Mouse (Mus musculus) heart, postnatal 4 days (tissue): ENCODE measurements around the gene Cul1. TPM values are rescaled to one million over a fixed set of nuclear protein-coding genes. Genes with fewer than 3 reads are reported as not detected.

ENCODE experiments used
- DNase-seq: peaks from one replicate; pipeline ENCODE4 v3.0.0; 2021
- total RNA-seq, 2 experiments: library from RNA; stranded (reverse); gene quantifications; 2 replicates each; pipeline ENCODE4 v1.2.3; 2021

The Cul1 gene
- total RNA-seq, 2 experiments from 2014 or later: 89.4 to 94.8 TPM

- DNase-seq: no peak
These were observed 28.8 kb downstream of the Cul1 start for GRCm38 (mm10) chr6:47482027-47482426.

- DNase-seq: no peak
These were observed 41.4 kb downstream of the Cul1 start for GRCm38 (mm10) chr6:47494562-47494961.

- DNase-seq: no peak
These were observed 66.8 kb downstream of the Cul1 start for GRCm38 (mm10) chr6:47520030-47520429.

GRCm38 (mm10) chr6:47522431-47522830 lies 69.2 kb downstream of the Cul1 start:
- DNase-seq: peak; percentile 16

DNA sequence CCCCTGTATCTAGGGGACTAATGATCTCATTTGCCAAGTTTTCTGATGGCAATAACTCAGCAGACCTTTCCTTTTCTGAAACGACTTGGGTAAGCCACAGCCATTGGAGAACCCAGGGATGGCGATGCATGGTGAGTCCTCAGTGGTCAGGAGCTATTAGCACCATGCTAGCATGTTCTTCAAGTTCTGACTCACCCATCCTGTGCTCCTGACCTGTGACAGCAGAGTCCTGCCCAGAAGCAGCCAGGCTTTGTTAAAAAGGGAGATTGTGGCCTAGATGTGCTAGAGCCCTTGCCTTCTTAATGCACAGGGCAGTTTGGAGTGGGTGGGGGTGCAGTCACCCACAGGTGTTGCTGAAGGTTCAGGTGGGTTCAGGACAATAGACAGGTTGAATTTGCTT lies 71.8 kb downstream of the Cul1 start:
- DNase-seq: no peak

DNA sequence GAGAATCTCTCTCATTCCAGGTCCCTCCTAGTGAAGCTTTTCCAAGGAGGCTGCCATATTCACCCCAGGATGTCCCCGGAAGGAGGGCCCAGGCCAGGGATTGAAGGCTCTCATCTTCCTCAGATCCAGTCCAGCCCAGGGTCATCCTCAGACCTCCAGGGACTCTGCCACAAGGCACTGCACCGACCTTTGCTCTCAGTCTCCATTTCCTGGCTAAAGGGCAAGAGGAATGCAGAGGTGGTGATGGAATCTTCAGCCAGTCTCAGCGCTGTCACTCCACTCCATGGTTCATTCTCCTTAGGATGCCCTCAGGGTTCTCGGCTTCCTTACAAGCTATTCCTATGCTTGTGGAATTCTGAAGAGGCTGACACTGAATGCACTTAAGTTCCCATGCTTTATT lies 73.2 kb downstream of the Cul1 start:
- DNase-seq: no peak

GRCm38 (mm10) chr6:47527129-47527528 lies 73.9 kb downstream of the Cul1 start:
- no peak for DNase-seq

DNA sequence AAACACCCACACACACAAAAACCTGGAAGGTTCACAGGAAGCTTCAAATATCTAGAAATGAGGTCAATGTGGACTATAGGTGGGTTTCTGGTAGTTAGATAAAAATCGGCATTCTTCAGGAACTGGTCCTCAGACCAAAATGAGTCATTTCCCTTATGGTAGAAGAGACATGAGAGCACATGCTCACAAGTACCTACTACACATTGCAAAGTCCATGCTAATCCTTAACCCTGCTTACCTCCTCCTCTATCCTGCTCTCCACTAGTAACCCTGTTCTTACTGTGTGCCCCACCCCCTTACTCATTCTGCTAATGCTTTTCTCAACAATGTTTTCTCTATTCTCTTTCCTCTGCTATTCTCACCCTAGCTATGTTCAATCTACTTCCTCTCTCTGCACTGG lies 74.5 kb downstream of the Cul1 start:
- DNase-seq: no peak

DNA sequence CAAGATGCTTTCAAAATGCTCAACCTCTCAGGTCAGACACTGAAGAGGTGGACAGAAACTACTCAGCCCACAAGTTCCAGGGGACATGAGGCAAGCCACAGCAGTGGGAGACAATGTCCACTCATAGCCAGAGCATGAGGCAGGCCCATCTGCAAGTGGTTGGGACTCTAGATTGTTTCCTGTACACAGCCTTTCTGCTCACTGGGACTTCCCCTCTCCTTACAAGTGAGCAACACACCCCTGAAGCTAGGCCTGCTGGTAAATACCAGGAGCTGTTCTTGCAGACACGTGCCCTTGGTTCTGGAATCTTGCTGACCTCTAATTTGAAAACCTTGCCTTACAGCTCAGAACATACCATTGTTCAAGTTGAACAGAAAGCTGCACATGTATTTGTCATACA lies 79.3 kb downstream of the Cul1 start:
- DNase-seq: no peak

- DNase-seq: no peak
These were observed 82.1 kb downstream of the Cul1 start for GRCm38 (mm10) chr6:47535333-47535732.

DNA sequence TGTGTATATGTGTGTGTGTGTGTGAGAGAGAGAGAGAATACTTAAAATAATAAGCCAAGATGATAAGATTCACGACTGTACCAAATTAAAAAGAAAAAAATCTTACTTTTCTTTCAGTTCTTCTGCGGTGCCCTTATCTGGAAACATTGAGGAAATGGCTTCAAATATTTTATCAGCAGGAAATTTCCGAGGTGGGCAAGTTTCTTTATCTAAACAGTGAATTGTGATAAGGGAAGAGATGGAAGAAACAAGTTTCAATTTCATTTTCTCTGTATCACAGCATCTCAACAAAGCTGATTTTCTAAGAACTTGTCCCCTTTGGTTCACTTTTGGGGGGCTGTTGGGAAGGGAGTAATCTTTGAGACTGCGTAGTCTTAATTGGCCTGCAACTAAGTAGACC lies 99.1 kb downstream of the Cul1 start:
- no peak for DNase-seq

DNA sequence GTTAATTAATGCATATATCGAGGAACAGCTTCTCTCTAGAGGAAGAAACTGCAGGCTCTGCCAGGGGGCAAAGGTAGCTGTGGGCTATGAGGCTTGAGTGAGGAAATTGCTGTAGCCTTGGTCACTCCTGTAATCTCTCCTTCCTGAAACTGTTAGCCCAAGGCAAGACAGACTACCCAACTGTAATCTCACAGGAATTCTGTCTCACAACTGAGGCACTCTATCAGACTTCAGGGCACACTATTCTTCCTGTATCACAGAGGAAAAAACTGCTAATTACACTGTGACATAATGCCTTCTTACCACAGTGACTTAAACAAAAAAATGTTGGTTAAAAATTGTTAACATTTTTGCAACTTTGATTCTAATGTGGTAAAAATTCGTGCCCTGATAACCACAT lies 106.1 kb downstream of the Cul1 start:
- no peak for DNase-seq

- DNase-seq: no peak
These were observed 107.2 kb downstream of the Cul1 start for GRCm38 (mm10) chr6:47560407-47560806.

DNA sequence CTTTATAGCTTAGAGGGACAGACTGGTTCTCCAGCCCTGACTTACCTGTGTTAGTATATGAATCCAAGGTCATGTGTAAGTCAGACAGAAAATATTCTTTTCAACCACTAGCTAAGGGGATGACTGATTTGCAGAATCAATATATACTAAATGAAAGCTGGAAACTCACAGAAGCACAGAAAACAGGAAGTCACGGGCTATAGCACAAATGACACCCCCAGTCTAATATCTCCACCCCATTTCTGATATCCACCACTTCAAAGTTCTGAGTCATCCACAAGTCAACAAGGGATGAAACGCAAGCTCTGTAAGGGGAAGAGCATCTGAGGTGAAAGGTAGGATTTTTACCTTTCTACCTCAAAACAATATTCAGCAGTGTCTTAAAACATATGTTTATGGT lies 107.6 kb downstream of the Cul1 start:
- no peak for DNase-seq

GRCm38 (mm10) chr6:47561426-47561825 lies 108.2 kb downstream of the Cul1 start:
- DNase-seq: no peak

GRCm38 (mm10) chr6:47565326-47566035 lies 112.3 kb downstream of the Cul1 start:
- DNase-seq: no peak

- DNase-seq: no peak
These were observed 119.7 kb downstream of the Cul1 start for GRCm38 (mm10) chr6:47572887-47573286.

Other genes with a start within 250 kb of the Cul1 start
- 10 to 100 TPM; 73.5 to 81.2 TPM for gene Ezh2, start 141.9 kb downstream of the Cul1 start, total RNA-seq